Mouse (Mus musculus) stomach, postnatal 0 days (tissue): ENCODE results near the gene Mbnl2.

Source experiments
- CTCF ChIP-seq: IDR thresholded peaks from 2 replicates; pipeline ENCODE4 v1.5.1; 2016; ENCODE audit warnings: antibody characterized with exemption, low read depth, mild to moderate bottlenecking, moderate library complexity
- EP300 ChIP-seq: optimal IDR thresholded peaks from 2 replicates; pipeline ENCODE3; 2016; ENCODE audit warnings: antibody characterized with exemption

DNA sequence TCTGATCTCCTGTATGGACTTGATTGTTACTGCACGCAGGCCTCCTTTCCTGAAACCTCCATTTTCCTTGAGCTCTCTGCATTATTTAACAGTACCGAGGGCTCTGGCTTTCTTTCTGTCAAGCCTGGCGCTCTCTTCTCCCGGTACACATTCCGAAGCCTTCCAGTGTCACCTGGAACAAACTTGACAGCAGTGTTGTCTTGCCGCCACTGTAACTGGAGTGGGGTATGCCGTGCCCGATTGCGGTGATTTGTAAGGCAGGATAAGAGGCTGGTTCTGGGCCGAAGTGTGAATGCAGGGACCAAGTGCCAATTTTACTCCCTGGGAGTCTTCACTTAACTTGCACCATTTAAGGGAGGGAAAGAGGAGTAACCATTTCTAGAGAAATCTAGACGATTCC, 77.7 kb downstream of the Mbnl2 start:
- TF ChIP-seq CTCF (no peak), EP300 (no peak)
